Mouse (Mus musculus) megakaryocyte, embryonic 14.5 days (primary cell): ENCODE measurements around the gene Tmem38b.

Source experiments
- FLI1 ChIP-seq: IDR thresholded peaks from 2 replicates; pipeline ENCODE4 v1.6.1; 2012; ENCODE audit warnings: low read length, inconsistent platforms, mixed read lengths
- GATA1 ChIP-seq: IDR thresholded peaks from 3 replicates; pipeline ENCODE4 v1.6.1; 2012; ENCODE audit warnings: mixed read lengths, low read length, inconsistent platforms, borderline replicate concordance

DNA sequence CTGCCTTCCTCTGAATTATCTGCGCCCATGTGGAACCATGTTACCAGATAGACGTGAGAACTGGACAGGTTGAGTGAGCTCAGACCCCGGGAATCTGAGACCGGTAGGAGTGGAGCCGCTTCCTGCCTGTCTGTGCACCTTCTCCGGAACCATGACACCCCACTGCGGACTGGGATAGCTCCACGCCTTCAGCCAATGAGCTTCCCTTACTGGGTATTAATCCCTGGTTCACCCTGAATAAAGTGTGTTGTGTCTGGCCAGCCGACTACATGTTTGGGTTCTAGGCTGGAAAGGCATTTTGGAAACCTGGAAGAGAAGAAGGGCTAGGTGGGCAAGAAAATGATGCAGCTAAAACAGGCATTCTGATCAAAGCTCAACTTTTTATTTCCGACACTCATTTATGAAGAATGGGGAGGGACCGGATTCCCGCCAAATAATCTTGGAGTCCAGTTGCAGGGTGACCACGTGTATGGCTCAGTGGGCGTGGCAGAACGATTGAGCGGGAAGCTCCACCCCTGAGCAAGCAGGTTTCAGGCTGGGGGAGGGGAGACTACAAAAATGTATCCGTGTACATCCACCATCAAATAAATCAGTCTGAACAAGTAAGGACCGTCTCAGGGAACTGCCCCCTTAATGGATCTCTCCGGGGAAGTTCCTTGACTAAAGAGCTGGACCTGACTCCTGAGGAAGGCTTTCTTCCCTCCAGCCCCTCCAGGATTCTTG, 38.4 kb downstream of the Tmem38b start:
- TF ChIP-seq GATA1 (no peak), FLI1 (no peak)
